Mouse (Mus musculus) lung, postnatal 0 days (tissue): ENCODE data around the gene Lifr. TPM values are rescaled to one million over a fixed set of nuclear protein-coding genes. Genes with fewer than 3 reads are reported as not detected.

Experiments
- ATAC-seq: fragments of 200-750 bp; cut with Nextera tagmentation; 2 replicates; pipeline ENCODE4 v1.8.0; 2017; ENCODE audit warnings: moderate library complexity
- DNase-seq: peaks from one replicate; pipeline ENCODE4 v3.0.0-alpha.2; 2016; ENCODE audit warnings: low spot score
- H3K27ac ChIP-seq: fragments of 300-500 bp; sonication (generic); 2 replicates; pipeline ENCODE4 v1.5.1; 2014; ENCODE audit warnings: antibody characterized with exemption, mild to moderate bottlenecking, low read length, mixed read lengths
- H3K27me3 ChIP-seq: fragments of 300-500 bp; sonication (generic); replicated peaks from 2 replicates; pipeline ENCODE4 v1.6.1; 2014; ENCODE audit warnings: low read length, mixed read lengths; ENCODE audit not compliant: insufficient read depth
- H3K36me3 ChIP-seq: fragments of 300-500 bp; sonication (generic); 2 replicates; pipeline ENCODE4 v1.6.1; 2014; ENCODE audit warnings: low read length, mixed read lengths; ENCODE audit not compliant: insufficient read depth
- H3K4me1 ChIP-seq: fragments of 300-500 bp; sonication (generic); 2 replicates; pipeline ENCODE4 v1.6.1; 2014; ENCODE audit warnings: antibody characterized with exemption, low read depth, low read length, mixed read lengths; ENCODE audit not compliant: insufficient read depth
- H3K4me2 ChIP-seq: fragments of 300-500 bp; sonication (generic); replicated peaks from 2 replicates; pipeline ENCODE4 v1.6.1; 2014; ENCODE audit warnings: low read depth, mild to moderate bottlenecking, low read length, moderate library complexity, mixed read lengths
- H3K4me3 ChIP-seq: fragments of 300-500 bp; sonication (generic); 2 replicates; pipeline ENCODE4 v1.5.1; 2014; ENCODE audit warnings: low read depth, low read length
- H3K9ac ChIP-seq: fragments of 300-500 bp; sonication (generic); replicated peaks from 2 replicates; pipeline ENCODE4 v1.6.1; 2014; ENCODE audit warnings: low read depth, mild to moderate bottlenecking
- H3K9me3 ChIP-seq: fragments of 300-500 bp; sonication (generic); 2 replicates; pipeline ENCODE4 v1.6.1; 2016; ENCODE audit warnings: low read length, mixed read lengths
- CTCF ChIP-seq: IDR thresholded peaks from 2 replicates; pipeline ENCODE4 v1.5.1; 2016; ENCODE audit warnings: antibody characterized with exemption, mild to moderate bottlenecking
- EP300 ChIP-seq: IDR thresholded peaks from 2 replicates; pipeline ENCODE4 v1.6.1; 2016; ENCODE audit warnings: antibody characterized with exemption, mild to moderate bottlenecking, control low read depth
- WGBS: fragments of 180-500 bp; shearing (Covaris S2); extraction: QIAGEN DNeasy Blood & Tissue Kit; methylation state at CpG from one replicate; pipeline ENCODE4 v1.1.7; 2014; 5-methylcytosine and 5-hydroxymethylcytosine counted together
- polyA plus RNA-seq: library from polyadenylated mRNA; unstranded; fragments of >200 nt; fragmentation: Nextera tagmentation; extraction: Ambion mirVana; gene quantifications from 2 replicates; pipeline ENCODE4 v1.2.1, GENCODE M21; 2015

The Lifr gene
- polyA plus RNA-seq, 1 experiment from 2014 or later, result 29.7 TPM

- WGBS, result 70% methylated on average over 6 of the region's 6 CpGs
- no peaks in the 10 kb centered on the region for H3K36me3 ChIP-seq
Observed at GRCm38 (mm10) chr15:7112227-7112907, 22.0 kb downstream of the Lifr start.

GRCm38 (mm10) chr15:7113906-7114305 lies 23.5 kb downstream of the Lifr start:
- DNase-seq (peak; percentile 43), ATAC-seq (no peak)
- TF ChIP-seq CTCF (no peak), EP300 (no peak)
- WGBS, result 58% methylated on average over 3 of the region's 3 CpGs
- no peaks in the 10 kb centered on the region for H3K36me3 ChIP-seq
- H3K4me2 ChIP-seq, result no peak overlapping the region
- H3K9me3 ChIP-seq, result no peaks in the 10 kb centered on the region
- H3K4me1 ChIP-seq, result peaks cover 6% of the 10 kb centered on the region; the same call in 1 of the 2 replicates
- no peak overlapping the region for H3K4me3 ChIP-seq
- H3K27ac ChIP-seq, result no peak overlapping the region
- no peak overlapping the region for H3K9ac ChIP-seq
- no peaks in the 10 kb centered on the region for H3K27me3 ChIP-seq

More at GRCm38 (mm10) chr15:7112227-7112907, 22.0 kb downstream of the Lifr start:
- no peak for ATAC-seq
- Histone ChIP-seq H3K4me2 (no peak overlapping the region), H3K27me3 (no peaks in the 10 kb centered on the region), H3K9me3 (no peaks in the 10 kb centered on the region), H3K4me3 (no peak overlapping the region), H3K4me1 (no peaks in the 10 kb centered on the region), H3K9ac (no peak overlapping the region), H3K27ac (no peak overlapping the region)
- no peak for DNase-seq
- TF ChIP-seq EP300, result no peak
- no peak for TF ChIP-seq CTCF

GRCm38 (mm10) chr15:7115326-7116003 lies 25.1 kb downstream of the Lifr start:
- TF ChIP-seq EP300 (no peak), CTCF (no peak)
- no peak overlapping the region for H3K9ac ChIP-seq
- no peak for DNase-seq
- no peaks in the 10 kb centered on the region for H3K9me3 ChIP-seq
- no peak overlapping the region for H3K4me3 ChIP-seq
- H3K27ac ChIP-seq, result no peak overlapping the region
- no peaks in the 10 kb centered on the region for H3K36me3 ChIP-seq
- ATAC-seq, result no peak
- H3K4me2 ChIP-seq, result no peak overlapping the region
- no peaks in the 10 kb centered on the region for H3K27me3 ChIP-seq
- 65% methylated on average over 7 of the region's 7 CpGs for WGBS
- H3K4me1 ChIP-seq, result peaks cover 7% of the 10 kb centered on the region; the same call in 1 of the 2 replicates

GRCm38 (mm10) chr15:7116216-7116615 lies 25.8 kb downstream of the Lifr start:
- no peaks in the 10 kb centered on the region for H3K9me3 ChIP-seq
- DNase-seq, result no peak
- 88% methylated on average over 1 of the region's 1 CpGs for WGBS
- no peak overlapping the region for H3K9ac ChIP-seq
- no peak for TF ChIP-seq EP300
- TF ChIP-seq CTCF, result no peak
- no peak for ATAC-seq
- H3K4me2 ChIP-seq, result no peak overlapping the region
- H3K27me3 ChIP-seq, result no peaks in the 10 kb centered on the region
- no peaks in the 10 kb centered on the region for H3K36me3 ChIP-seq
- H3K4me3 ChIP-seq, result no peak overlapping the region
- peaks cover 7% of the 10 kb centered on the region; the same call in 1 of the 2 replicates for H3K4me1 ChIP-seq
- no peak overlapping the region for H3K27ac ChIP-seq

- DNase-seq, result no peak
- Histone ChIP-seq H3K9me3 (no peaks in the 10 kb centered on the region), H3K9ac (no peak overlapping the region), H3K4me1 (peaks cover 7% of the 10 kb centered on the region; the same call in 1 of the 2 replicates), H3K36me3 (no peaks in the 10 kb centered on the region), H3K4me2 (no peak overlapping the region), H3K27me3 (no peaks in the 10 kb centered on the region), H3K4me3 (no peak overlapping the region), H3K27ac (no peak overlapping the region)
- WGBS, result 82% methylated on average over 3 of the region's 3 CpGs
- no peak for ATAC-seq
- TF ChIP-seq CTCF, result no peak
- TF ChIP-seq EP300, result no peak
Observed at GRCm38 (mm10) chr15:7116699-7117098, 26.3 kb downstream of the Lifr start.

- ATAC-seq, result peak; percentile 87
- no peaks in the 10 kb centered on the region for H3K27me3 ChIP-seq
- H3K27ac ChIP-seq, result no peak overlapping the region
- peaks cover 7% of the 10 kb centered on the region; the same call in 1 of the 2 replicates for H3K4me1 ChIP-seq
- TF ChIP-seq EP300 (peak; percentile 61; the same call in 1 of the 2 replicates), CTCF (no peak)
- H3K9me3 ChIP-seq, result no peaks in the 10 kb centered on the region
- H3K36me3 ChIP-seq, result no peaks in the 10 kb centered on the region
- peak; percentile 84 for DNase-seq
- H3K4me2 ChIP-seq, result no peak overlapping the region
- no peak overlapping the region for H3K9ac ChIP-seq
- WGBS, result 52% methylated on average over 6 of the region's 6 CpGs
- no peak overlapping the region for H3K4me3 ChIP-seq
Observed at GRCm38 (mm10) chr15:7117944-7118343, 27.5 kb downstream of the Lifr start.
